Mouse (Mus musculus) 416B (cell line): ENCODE measurements at regions not wholly inside any gene's neighbourhood (a gene's known extent, or its start where the extent isn't known, plus 50 kb on each side); places are given as distances from the start of the nearest gene placed in this dataset.

Source experiments
- DNase-seq: peaks from one replicate; pipeline ENCODE4 v3.0.0; 2011; ENCODE audit warnings: low read depth

DNA sequence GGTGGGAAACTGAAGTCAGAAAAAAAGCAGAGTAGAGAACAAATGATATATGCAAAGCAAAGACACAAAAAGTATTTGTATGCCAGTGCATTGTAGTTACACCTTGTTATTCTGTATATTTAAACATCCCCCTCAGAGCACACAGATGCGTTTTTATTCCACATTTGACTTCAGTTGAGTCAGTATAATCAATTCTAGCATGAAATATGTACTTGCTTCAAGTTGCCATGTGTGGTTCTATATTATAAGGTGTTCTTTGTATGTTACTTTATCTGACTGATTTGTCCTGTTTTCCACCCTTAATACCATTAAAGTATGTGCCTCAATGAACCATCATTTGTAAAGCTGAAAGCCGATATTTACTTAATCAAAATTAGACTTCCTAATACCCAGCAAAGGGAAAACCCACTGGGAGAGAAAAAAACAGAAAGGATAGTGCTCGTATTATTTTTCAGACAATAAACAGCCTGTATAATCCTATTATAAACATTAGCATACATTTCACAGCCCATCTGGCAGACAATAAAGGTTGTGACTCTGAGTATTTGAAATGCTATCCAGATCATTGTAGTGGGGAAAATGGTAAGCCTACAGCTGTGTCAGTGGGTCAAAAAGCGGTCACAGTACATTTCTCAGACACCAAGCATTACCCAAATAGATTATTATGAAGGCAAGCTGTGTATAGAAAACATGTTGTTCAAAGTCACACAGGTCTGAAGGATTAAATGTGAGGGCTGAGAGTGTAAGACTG is 189.1 kb upstream of the Bmp2 start:
- DNase-seq: no peak

DNA sequence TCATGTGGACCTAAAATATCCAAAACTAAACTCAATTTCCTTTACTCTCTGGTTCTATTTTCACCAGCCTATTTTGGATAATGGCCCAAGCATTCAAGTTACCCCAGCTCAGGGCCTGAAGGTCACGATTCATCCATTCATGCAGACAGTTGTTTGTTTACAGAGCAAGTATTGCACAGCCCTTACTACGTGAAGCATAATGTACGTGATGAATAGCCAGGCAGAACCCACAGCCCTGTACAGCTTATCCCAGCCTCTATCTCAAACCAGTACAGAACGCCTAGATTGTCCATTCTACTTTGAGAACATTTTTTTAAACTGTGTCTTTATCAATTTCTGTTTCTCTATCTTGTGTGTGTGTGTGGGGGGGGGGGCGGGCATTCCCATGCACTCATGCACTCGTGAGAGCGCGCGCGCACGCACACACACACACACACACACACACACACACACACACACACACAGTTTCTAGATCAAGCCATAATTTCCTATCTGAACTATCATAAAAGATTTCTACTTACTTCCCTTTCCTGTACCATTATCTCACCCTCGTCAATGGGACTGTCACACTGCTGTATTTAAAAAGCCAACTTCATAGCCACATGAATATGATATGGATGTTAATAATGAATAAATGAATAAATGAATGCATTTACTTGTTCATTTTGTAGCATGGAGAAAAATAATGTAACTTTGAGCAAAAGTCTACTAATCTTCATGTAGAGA is 180.3 kb upstream of the Bmp2 start:
- DNase-seq: no peak

DNA sequence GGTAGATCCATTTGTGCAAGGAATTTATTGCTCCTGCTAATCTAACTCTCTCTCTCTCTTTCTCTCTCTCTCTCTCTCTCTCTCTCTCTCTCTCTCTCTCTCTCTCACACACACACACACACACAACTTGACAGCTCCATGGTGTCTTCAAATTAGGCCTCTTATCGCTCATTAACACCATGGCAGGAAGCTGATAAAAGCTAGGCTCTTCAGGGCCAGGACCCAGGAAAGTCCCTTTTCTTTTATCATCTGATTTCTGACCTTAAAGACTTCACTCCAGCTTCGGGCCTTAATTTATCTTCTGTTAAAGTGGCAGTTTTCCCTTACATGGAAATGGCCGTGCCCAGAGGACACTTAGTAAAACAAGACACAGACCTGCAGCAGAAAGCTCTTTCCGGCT is 178.4 kb upstream of the Bmp2 start:
- DNase-seq: no peak

DNA sequence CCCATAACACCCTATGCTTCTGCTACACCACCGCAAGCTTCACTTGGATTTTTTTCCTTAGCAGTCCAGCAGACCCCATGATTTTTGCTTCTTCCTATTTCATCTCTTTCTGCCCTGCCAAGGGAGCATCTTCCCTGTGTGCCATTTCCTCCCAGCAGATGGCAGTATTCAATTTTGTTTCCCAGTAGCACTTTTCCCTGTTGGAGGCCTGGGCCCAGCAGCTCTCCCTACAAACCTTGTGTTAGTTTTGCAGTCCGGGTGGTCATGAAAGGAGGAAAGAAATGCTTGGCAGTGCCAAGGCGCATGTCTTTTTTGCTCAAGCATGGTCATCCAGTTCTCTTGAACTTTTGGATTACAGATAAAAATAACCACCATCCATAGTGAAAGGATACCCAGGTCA is 170.9 kb upstream of the Bmp2 start:
- DNase-seq: no peak

DNA sequence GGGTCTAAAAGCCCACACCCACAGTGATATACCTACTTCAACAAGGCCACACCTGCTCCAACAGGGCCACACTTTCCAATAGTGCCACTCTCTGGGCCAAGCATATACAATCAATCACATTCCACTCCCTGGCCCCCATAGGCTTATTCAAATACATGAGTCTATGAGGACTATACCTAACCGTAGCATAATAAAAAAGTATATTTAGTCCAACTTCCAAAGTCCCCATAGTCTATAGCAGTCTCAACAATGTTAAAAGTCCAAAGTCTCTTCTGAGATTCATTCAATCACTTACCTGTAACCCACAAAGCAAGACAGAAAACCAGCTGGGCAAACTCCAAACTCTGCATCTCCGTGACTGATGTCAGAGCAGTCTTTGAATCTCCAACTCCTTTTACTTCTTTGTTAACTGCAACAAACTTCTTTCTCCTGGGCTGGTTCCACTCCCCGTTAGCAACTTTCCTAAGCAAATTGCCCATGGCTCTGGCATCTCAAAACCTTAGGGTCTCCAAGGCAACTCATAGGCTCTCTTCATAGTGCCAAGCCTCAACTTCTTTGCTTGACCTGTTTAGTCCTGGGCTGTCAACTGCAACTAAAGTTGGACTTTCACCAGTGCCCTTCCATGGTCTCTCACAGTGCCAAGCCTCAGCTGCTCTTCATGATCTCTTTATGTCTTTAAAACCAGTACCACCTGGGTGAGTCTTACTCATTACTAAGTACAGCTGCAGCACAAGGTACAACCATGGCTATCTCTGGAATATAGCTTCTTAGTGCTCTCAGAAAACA is 168.6 kb upstream of the Bmp2 start:
- DNase-seq: no peak

DNA sequence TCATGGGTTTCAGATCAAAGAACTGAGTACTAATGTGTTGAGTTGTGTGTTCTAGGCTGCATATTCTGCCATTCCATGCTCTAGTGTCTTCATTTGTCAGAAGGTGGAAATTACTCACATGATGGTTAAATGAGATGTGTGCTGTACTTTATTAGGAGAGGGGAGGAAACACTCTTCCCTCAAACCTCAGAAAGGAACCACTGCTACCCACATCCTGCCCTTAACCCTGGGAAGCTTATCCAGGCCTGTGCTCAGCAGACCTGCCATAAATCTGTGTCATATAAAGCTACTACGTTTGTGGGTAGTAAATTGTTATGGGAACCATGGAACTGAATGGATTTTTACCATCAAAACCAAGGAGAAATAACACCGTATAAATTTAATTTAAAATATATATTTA is 166.7 kb upstream of the Bmp2 start:
- peak; percentile 8 for DNase-seq

DNA sequence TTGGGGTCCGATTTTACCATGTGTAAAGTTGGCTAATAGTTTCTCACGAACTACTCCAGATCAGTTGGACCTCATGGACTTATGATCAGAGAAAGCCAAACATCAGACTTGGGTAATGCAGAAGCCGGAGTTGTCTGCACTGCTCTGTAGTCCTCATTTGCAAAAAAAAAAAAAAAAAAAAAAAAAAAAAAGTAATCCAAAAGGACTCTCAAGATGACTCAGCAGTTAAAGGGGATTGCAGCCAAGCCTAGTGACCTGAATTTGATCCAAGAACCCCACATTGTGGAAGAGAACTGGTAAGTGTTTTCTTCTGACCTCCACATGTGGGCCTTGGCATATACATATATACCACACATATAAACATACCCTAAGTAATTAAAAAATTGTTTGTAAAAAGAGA is 164.6 kb upstream of the Bmp2 start:
- DNase-seq: no peak

DNA sequence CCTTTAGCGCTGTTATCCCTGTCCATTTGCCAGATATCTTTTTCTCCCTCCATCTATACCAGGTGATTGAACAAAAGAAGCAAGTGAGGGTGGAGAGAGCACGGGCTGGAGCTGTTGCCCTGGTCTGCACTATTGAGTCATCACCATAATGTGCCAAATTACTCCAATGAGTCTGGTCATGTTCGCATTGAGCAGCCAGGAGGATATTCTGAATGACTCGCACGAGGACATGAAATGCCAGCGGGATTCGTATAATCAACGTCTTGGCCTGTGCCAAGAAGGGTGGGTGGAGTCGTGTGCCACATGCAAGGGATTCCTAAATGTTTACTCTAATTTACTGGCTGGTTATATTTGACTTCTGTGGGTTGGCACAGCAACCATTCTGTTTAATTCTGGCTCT is 159.7 kb upstream of the Bmp2 start:
- no peak for DNase-seq

DNA sequence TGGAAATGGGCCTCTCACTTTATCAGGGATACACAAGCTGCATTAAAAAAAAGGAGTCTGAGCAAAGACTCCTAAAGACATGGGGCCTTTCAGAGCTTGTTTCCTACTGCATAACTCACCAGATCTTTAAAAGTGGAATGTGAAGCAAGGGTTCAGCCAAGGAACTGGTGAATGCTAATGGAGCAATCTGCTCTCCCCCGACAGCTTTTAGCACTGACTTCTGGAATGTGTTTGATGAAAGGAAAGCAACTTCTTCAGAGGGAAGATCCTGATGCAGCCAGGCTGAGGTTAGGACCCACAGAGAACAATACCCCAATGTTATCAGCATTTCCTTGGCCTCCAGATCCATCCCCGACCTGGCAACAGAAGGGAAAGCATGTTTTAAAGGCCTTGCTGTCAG is 154.4 kb upstream of the Bmp2 start:
- no peak for DNase-seq

DNA sequence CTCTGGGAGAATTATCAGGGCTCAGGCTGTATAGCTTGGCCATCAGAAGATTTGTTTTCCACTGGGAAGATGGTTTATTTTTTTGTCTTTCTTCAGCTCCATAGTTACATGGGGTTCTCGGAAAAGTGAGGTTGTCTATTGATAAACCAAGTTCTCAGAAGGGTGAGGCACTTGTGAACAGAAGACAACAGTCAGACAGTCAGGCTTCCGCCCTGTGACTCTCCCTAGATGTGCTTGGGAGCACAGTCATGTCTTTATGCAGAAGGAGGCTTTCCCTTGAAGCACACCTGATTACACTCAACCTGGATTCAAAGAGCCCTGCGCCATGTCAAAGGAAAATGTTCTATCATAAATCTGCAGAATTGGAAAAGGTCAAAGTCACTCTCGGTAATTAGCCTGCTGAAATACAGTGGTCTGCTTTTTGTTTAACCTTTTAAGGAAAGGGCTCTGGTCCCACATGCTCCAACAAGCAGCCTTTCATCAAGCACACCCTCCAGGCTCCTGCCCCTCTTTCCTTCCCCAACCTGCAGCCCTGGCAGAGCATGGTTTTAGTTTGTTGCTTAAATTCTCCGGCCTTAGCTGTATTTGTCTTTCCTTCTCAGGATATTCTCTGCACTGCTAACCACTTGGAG is 152.8 kb upstream of the Bmp2 start:
- DNase-seq: no peak

DNA sequence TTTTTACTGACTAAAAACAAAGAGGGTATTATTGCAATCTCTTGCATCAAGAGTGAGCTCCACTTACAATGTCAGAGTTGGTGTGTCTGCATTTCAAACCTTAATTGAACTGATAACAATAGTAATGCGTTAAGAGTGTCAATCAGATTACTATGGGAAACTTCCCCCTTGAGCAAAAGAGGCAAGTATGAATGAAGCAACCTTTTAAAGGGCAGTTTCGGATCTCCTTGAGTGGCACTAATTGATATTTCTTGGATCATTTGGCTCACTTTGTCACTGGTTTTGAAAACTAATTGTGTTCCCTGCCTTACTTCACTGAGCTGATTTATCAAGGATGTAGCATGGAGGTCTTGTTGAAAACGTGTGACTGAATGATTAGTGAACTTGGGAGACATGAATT is 151.0 kb upstream of the Bmp2 start:
- DNase-seq: no peak

DNA sequence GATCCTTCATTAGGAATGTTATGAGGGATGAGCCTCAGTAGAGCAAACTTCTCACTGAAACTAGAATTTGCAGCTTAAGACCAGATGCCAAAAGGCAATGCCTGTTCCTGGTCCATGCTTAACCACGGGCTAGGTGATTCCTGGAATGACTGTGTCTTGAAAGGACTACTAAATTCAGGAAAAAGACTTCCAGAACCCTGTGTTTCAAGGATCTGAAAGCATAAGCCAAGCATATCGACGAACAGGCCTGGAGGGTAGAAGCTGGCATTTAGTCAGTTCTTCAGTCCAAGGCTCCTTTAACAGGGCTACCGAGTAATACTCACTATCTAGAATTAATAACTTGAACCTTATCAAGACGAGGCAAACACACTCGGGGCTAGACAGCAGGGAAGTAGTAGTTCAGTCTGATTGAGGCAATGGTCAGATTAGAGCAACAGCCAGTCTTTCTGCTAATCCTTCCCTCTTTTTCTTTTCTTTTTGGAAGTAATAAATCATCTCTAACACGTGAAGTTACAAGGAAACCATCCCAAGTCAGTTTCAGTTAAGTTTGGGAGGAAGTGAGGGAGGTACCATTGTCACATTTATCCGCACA is 134.9 kb upstream of the Bmp2 start:
- no peak for DNase-seq

DNA sequence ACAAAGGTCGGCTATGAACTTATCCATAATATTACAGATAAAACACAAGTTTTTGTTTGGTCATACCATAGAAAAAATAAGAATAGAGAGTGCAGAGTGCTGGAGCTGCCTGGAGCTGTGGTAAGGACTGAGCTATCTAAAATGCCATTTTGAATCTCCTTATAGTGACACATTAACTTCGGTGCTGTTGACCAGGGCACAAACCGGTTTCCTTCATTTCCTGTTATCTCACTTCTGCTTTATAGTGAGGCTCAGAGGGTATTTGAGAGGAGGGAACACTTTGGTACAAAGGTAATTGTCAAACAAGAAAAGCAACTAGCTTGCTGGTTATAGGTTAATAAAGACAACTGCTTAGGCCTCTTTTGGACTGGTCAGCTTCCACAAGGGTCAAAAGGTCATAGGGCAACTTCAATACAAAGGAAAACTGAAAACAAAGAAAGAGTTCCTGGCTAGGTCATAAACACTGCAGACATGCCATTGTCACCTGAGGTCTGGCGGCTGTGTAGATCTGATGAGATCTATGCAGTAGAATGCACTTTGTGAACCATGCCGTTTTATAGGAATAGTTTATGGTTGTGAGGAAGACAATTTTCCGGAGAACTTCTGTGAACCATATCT is 132.2 kb upstream of the Bmp2 start:
- no peak for DNase-seq

DNA sequence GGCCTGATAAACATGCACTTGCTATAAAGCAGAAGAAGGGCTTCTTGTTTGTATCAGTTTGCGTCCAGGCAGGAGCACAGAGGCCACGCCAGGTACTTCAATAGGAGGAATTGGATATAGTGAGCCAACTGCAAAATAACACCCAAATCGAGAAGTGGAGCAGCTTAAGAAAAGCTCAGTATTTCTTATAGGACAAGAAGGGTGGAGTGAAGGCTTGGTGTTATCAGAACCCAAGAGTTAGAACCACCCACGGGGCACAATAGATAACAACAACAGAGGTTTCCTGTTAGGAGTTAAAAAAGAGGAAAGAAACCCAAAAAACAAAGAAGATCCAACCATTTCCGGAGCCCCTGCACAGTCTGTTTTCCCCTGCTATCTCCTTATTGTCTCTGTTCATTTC is 126.4 kb upstream of the Bmp2 start:
- no peak for DNase-seq

DNA sequence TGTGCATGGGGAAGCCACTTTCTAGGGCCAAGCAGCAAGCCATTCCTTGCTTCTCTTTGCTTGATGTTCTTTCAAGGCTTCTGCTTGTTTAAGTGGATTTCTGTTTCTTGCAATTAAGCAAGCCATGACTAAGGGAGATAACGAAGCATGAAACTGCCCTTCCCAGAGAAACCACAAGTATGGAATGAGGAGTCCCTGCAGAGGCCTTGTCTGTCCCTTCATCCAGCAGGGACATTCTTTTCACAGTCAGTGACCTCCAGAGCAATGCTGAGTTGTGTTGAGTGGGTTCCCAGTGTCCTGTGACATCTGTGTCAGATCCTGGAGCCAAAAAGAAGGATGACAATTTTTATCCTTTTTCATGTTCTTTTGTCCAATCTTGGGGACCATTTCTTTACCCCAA is 124.9 kb upstream of the Bmp2 start:
- no peak for DNase-seq

DNA sequence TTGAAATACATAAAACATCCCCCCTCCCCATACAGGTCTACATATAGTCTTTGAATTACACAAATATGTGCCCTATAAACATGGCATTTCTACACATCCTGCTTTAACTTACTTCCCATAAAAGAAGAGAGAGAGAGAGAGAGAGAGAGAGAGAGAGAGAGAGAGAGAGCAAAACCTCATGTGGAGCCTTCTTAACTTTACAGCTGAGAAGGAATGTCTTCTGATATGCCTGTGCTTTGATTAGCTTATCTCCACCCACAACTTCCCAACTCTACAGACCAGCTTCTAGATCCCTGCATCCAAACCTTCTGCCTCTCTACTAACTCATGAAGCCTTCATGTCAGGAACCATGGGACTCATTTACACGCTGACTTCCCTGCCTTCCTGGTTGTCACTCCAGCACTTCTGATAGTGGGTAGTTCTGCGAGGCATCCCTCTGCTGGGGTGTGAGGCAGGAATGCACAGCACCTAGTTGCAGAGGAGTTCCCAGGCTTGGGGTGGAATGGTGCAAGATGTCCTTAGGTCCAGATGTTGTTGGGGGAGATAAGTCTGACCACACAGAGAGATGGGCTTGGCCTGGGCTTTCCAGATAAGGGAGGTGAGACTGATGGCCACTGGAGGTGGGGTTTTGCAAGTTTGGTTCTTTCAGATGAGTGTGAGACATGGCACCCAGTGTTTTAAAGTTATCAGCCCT is 122.4 kb upstream of the Bmp2 start:
- DNase-seq: no peak

DNA sequence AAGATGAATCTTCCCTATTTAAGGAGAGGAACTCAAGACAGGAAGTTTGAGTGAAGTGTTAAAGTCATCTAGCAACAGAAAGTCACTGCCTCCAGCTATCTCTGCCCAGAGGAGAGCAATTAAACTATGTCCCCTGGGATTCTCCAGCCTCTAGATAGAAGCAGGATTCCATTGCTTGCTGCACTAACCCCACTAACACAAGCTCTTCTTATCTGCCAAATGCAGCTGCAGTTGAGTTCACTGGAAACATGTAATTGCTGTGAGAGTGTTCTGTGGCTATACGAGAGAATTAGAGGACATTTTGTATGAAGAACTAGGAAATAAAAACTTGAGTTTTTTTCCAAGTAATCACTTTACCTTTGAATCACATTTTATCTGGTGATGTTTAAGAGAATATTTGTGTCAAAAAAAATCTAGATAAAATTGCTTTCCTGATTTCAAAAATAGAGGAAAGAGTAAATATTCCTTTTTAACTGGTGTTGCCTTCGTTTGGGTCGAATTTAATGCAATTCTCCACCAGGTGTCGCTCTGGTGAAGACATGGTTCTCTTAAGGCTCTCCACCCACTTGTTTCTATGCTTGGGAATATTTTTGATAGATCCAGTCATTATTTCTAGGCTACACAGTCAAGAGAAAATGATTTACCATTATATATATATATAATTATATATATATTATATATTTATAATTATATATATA is 121.1 kb upstream of the Bmp2 start:
- peak; percentile 20 for DNase-seq

DNA sequence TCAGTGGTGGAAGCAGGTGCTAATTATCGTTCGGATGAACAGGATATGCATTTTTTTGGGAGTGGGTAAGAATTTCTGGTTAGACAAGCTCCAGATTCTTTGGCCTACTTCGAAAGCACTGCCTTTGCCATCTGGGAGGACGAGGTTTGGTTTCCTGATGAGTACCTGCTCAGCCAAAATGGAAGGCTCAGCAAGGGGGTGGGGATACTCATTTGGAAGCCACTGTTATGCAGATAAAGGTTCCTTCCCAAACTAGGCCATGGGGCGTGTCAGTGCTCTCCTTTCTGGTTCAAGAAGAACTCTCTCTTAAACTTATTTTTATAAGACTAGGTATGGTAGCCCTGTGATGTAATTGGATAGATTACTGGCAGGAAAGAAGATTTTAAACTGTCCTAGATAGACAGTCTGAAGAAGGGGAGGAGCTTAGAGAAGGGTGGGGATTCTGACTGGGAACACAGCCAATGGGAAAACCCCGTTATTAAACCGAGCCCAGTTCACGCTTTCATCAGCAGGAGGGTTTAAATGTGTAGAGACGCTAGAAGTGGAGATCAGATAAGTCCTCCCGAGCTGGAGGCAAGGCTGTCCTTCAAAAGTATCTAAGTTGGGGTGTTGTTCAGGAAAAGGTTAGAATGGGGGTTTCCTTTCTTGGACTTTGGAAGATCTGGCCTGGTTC is 119.7 kb upstream of the Bmp2 start:
- no peak for DNase-seq

DNA sequence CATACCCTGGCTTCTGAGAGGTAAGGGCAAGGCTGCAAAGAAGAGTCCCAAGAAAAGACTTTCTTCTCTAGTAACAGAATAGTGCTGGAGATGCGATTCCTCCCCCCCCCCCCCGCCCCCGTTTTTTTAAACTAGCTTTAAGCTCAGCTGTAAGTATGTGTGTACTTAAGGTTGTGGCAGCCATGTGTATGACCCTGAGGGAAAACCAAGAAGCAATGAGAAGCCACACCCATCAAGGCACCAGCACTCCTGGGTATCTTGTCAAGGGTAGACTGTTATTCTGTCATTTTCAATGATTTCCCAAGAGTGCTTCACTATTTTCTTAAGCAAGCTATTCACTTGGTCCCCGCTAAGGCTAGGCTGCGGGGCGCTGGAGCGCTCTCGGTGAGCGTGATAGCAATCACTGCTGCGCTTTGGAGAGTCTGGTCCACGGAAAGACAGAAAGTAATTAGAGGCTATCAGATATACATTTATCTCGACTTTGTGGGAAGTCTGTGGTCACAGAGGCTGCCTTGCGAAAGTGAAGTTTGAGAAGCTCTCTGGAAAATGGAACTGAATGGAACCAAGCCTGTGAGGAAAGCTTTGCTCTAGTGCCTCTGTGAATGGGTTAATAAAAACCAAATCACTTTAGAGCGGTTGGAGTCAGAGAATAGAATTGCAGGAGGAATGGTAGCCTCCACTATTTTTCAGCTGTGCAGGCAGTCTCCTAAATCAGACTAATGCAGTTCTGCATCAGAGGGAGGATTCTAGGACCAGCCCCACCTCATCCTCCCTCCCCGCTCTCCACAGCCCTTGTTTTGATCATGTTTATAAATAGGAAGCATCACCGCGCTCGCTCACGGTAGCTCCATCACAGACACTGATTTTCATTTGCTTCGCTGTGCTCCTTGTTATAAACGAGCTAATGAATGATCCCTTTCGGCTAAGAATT is 114.8 kb upstream of the Bmp2 start:
- no peak for DNase-seq
